Mouse (Mus musculus): ENCODE data around the gene Abt1. TPM values are rescaled to one million over a fixed set of nuclear protein-coding genes. Genes with fewer than 3 reads are reported as not detected.
A peak's percentile ranks its signal among the peaks of the same experiment; 100 is the strongest.

Gene Abt1
- polyA plus RNA-seq, 1 experiment from 2014 or later, result 11.9 TPM

GRCm38 (mm10) chr13:23369421-23369765 lies 54.3 kb downstream of the Abt1 start:
- Histone ChIP-seq H3K36me3 (ENCODE audit: control insufficient read depth, insufficient read depth, low read length) (peaks cover 13% of the 10 kb centered on the region), H3K4me3 (ENCODE audit: low read depth, low read length) (peak overlapping the region; percentile 76), H3K4me2 (ENCODE audit: low read length) (peak overlapping the region; percentile 82), H3K9ac (ENCODE audit: low read length) (peak overlapping the region; percentile 80), H3K4me1 (replicated peaks; ENCODE audit: control insufficient read depth, insufficient read depth, low read length) (peaks cover 21% of the 10 kb centered on the region), H3K27ac (ENCODE audit: low read depth) (peak overlapping the region; percentile 97), H3K27me3 (replicated peaks; ENCODE audit: control insufficient read depth, insufficient read depth, low read length) (no peaks in the 10 kb centered on the region), H3K9me3 (ENCODE audit: control insufficient read depth, low read length) (no peaks in the 10 kb centered on the region)
- peak; percentile 24; the same call in 1 of the 2 replicates for ATAC-seq (replicated peaks; ENCODE audit: low FRiP score, low TSS enrichment, low read depth)
- under 1% methylated on average over 10 of the region's 10 CpGs for WGBS
- DNase-seq (ENCODE audit: low spot score), result no peak

GRCm38 (mm10) chr13:23368583-23369420 lies 54.9 kb downstream of the Abt1 start, which contains the start of gene Zfp322a:
Gene Zfp322a (minus strand): TSS chr13:23369208.
- DNase-seq (ENCODE audit: low spot score) (peak; percentile 95), ATAC-seq (replicated peaks; ENCODE audit: low FRiP score, low TSS enrichment, low read depth) (peak; percentile 100)
- Histone ChIP-seq H3K4me1 (replicated peaks; ENCODE audit: control insufficient read depth, insufficient read depth, low read length) (peaks cover 21% of the 10 kb centered on the region), H3K36me3 (ENCODE audit: control insufficient read depth, insufficient read depth, low read length) (peaks cover 13% of the 10 kb centered on the region), H3K9ac (ENCODE audit: low read length) (peak within 1 kb of the TSS; percentile 80), H3K4me2 (ENCODE audit: low read length) (peak within 1 kb of the TSS; percentile 82), H3K9me3 (ENCODE audit: control insufficient read depth, low read length) (no peaks in the 10 kb centered on the region), H3K4me3 (ENCODE audit: low read depth, low read length) (peak within 1 kb of the TSS; percentile 76), H3K27me3 (replicated peaks; ENCODE audit: control insufficient read depth, insufficient read depth, low read length) (no peaks in the 10 kb centered on the region), H3K27ac (ENCODE audit: low read depth) (peak within 1 kb of the TSS; percentile 97)
- under 1% methylated on average over 55 of the region's 55 CpGs for WGBS

Other genes starting within 250 kb of the Abt1 start
- not detected in 2 replicates for gene Vmn1r220, start 235.9 kb downstream of the Abt1 start, polyA plus RNA-seq (2014; fragmentation: Nextera tagmentation; extraction: Ambion mirVana)
- gene Vmn1r221, start 209.7 kb downstream of the Abt1 start, polyA plus RNA-seq (2014; fragmentation: Nextera tagmentation; extraction: Ambion mirVana), result not detected in 2 replicates
- not detected in 2 replicates for gene Vmn1r222, start 187.9 kb downstream of the Abt1 start, polyA plus RNA-seq (2014; fragmentation: Nextera tagmentation; extraction: Ambion mirVana)
- gene Vmn1r223, start 176.7 kb downstream of the Abt1 start, polyA plus RNA-seq (2014; fragmentation: Nextera tagmentation; extraction: Ambion mirVana), result not detected in 2 replicates
- gene Zfp322a, start 54.7 kb downstream of the Abt1 start, polyA plus RNA-seq (2014; fragmentation: Nextera tagmentation; extraction: Ambion mirVana), result 39.5 and 49.8 TPM in 2 replicates
- 0.05 and 0.11 TPM in 2 replicates for gene Btn1a1, start 42.0 kb upstream of the Abt1 start, polyA plus RNA-seq (2014; fragmentation: Nextera tagmentation; extraction: Ambion mirVana)
- 0.14 and 0.52 TPM in 2 replicates for gene Btn2a2, start 65.0 kb upstream of the Abt1 start, polyA plus RNA-seq (2014; fragmentation: Nextera tagmentation; extraction: Ambion mirVana)
- 6.5 and 6.9 TPM in 2 replicates for gene Hist1h4h, start 107.2 kb upstream of the Abt1 start, polyA plus RNA-seq (2014; fragmentation: Nextera tagmentation; extraction: Ambion mirVana)
- 12.1 and 15.7 TPM in 2 replicates for gene Hist1h2af, start 110.0 kb upstream of the Abt1 start, polyA plus RNA-seq (2014; fragmentation: Nextera tagmentation; extraction: Ambion mirVana)
- 6.1 and 8.1 TPM in 2 replicates for gene Hist1h3g, start 111.6 kb upstream of the Abt1 start, polyA plus RNA-seq (2014; fragmentation: Nextera tagmentation; extraction: Ambion mirVana)
- gene Hist1h2bh, start 119.5 kb upstream of the Abt1 start, polyA plus RNA-seq (2014; fragmentation: Nextera tagmentation; extraction: Ambion mirVana), result 0.47 and 1.1 TPM in 2 replicates
- 1.1 and 1.2 TPM in 2 replicates for gene Hist1h3f, start 120.2 kb upstream of the Abt1 start, polyA plus RNA-seq (2014; fragmentation: Nextera tagmentation; extraction: Ambion mirVana)
- 1.3 and 1.4 TPM in 2 replicates for gene Hist1h4f, start 127.8 kb upstream of the Abt1 start, polyA plus RNA-seq (2014; fragmentation: Nextera tagmentation; extraction: Ambion mirVana)
- gene Hist1h1d, start 129.4 kb upstream of the Abt1 start, polyA plus RNA-seq (2014; fragmentation: Nextera tagmentation; extraction: Ambion mirVana), result 0.64 and 0.90 TPM in 2 replicates
- 9.3 and 9.7 TPM in 2 replicates for gene Hist1h3e, start 138.5 kb upstream of the Abt1 start, polyA plus RNA-seq (2014; fragmentation: Nextera tagmentation; extraction: Ambion mirVana)
- 106 and 114 TPM in 2 replicates for gene Hist1h2ae, start 147.4 kb upstream of the Abt1 start, polyA plus RNA-seq (2014; fragmentation: Nextera tagmentation; extraction: Ambion mirVana)
- 6.1 and 7.6 TPM in 2 replicates for gene Hist1h2bg, start 147.5 kb upstream of the Abt1 start, polyA plus RNA-seq (2014; fragmentation: Nextera tagmentation; extraction: Ambion mirVana)
- gene Hist1h2bf, start 150.3 kb upstream of the Abt1 start, polyA plus RNA-seq (2014; fragmentation: Nextera tagmentation; extraction: Ambion mirVana), result 7.0 and 7.1 TPM in 2 replicates
- 2.2 and 4.2 TPM in 2 replicates for gene Hist1h2ad, start 150.5 kb upstream of the Abt1 start, polyA plus RNA-seq (2014; fragmentation: Nextera tagmentation; extraction: Ambion mirVana)
- gene Hist1h3d, start 151.9 kb upstream of the Abt1 start, polyA plus RNA-seq (2014; fragmentation: Nextera tagmentation; extraction: Ambion mirVana), result 9.6 and 12.5 TPM in 2 replicates
- 111 and 114 TPM in 2 replicates for gene Hist1h4d, start 157.7 kb upstream of the Abt1 start, polyA plus RNA-seq (2014; fragmentation: Nextera tagmentation; extraction: Ambion mirVana)
- gene Hist1h2be, start 197.3 kb upstream of the Abt1 start, polyA plus RNA-seq (2014; fragmentation: Nextera tagmentation; extraction: Ambion mirVana), result 1.5 and 1.9 TPM in 2 replicates
- 16.6 and 19.2 TPM in 2 replicates for gene Hist1h1e, start 198.7 kb upstream of the Abt1 start, polyA plus RNA-seq (2014; fragmentation: Nextera tagmentation; extraction: Ambion mirVana)